Mouse (Mus musculus) right cerebral cortex, postnatal 14 days (tissue): Measurements from ENCODE around the gene Grsf1.

Source experiments
- DNase-seq: peaks from one replicate; pipeline ENCODE4 v3.0.0; 2022

The Grsf1 gene

GRCm38 (mm10) chr5:88675443-88676387, at the start of gene Grsf1:
Grsf1 (minus strand) TSS chr5:88676171.
- DNase-seq: peak; percentile 92

DNA sequence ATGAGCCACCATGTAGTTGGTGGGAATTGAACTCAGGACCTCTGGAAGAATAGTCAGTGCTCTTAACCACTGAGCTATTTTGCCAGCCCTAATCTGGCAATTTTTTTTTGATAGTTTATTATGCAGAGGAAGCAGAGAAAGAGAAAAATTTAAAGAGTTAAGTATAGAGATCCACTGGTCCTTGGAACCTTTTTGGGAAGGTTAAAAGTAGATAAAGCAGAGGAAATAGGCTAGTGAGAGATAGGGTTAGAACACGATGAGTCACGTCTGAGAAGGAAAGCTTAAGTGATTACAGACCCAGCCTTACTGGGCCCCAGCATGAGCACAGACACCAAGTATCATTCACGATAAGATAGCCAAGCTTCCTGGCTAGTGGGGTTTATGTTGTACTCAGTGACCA, 48.1 kb upstream of the Grsf1 start:
- DNase-seq: no peak

DNA sequence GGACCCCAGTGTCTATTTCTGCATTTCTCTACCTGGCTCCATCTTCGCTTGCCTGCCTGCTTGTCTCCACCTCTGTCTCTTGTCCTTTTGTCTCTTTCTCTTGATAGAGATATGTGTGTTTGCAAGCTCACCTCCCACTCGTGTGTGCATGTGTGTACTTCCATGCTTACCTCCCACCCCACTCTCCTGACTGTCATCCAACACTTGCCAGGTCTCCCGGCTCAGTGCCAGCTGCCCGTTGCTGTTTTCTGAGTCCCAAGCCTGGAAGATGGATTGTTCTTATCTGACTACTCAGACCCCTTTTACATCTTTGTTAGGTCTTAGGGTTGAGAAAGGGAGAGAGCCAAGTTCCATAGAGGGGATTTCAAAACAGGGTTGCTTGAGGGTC, 46.2 kb upstream of the Grsf1 start:
- DNase-seq: peak; percentile 35

GRCm38 (mm10) chr5:88721565-88722212, 45.7 kb upstream of the Grsf1 start:
- peak; percentile 31 for DNase-seq

- DNase-seq: no peak
Observed at GRCm38 (mm10) chr5:88721003-88721475, 45.1 kb upstream of the Grsf1 start.

- DNase-seq: peak; percentile 98
Observed at GRCm38 (mm10) chr5:88720116-88721002, 44.4 kb upstream of the Grsf1 start, which contains the start of gene Mob1b. Mob1b (plus strand) TSS chr5:88720855.

DNA sequence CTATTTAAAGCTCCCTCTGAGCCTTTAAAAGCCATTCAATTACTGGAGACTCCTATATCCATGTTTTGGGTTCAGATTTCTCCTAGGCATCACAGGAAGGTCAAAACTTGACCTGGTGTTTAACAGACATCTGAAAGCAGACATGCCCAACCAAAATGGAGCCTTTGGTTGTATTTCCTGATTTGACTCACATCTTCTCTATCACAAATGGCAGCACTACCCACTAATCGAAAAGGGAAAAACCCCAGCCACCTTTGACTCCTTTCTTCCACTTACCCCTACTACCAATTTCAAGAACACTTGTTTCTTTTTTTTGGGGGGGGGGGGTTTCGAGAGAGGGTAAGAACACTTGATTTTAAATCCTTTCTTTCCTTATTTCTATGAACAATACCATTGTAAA, 41.0 kb upstream of the Grsf1 start:
- DNase-seq: no peak

- DNase-seq: no peak
Observed at GRCm38 (mm10) chr5:88712328-88712727, 36.4 kb upstream of the Grsf1 start.

- peak; percentile 35 for DNase-seq
Observed at GRCm38 (mm10) chr5:88711618-88712224, 35.8 kb upstream of the Grsf1 start.

DNA sequence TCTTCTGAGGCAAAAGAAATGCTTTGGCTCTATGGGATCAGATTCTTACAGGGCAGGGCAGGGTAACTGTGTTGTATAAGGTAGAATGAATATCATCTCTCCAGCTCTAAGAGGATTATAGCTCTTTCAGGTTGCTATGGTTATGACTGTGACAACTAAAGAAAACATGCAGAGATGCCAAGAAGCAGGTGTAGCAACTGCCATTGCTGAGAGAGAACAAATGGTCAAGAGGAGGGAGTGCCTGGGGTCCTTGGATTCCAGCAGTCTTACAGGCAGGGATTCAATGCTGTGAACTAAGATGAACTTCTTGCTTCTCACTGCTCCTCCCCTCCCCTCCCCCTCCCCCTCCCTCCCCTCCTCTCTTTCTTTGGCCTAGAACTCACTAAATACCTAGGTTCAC, 35.2 kb upstream of the Grsf1 start:
- DNase-seq: no peak

DNA sequence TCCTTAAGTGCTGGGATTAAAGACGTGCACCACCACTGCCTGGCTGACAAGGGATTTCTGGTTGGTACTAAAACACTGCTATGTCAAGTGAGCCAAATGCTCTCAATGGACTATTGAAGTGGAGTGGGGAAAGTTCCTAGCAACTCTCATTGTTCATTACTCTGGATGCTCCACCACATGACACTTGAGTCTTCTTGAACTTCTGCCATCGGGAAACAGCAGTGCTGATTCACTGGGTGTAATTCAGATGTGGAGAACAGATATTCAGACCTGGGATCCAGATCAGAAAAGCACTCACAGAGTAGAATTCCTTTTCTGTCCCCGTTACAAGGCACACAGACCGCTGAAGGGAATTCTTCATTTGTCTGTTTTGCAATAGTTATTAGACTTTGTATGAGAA, 27.6 kb upstream of the Grsf1 start:
- no peak for DNase-seq

DNA sequence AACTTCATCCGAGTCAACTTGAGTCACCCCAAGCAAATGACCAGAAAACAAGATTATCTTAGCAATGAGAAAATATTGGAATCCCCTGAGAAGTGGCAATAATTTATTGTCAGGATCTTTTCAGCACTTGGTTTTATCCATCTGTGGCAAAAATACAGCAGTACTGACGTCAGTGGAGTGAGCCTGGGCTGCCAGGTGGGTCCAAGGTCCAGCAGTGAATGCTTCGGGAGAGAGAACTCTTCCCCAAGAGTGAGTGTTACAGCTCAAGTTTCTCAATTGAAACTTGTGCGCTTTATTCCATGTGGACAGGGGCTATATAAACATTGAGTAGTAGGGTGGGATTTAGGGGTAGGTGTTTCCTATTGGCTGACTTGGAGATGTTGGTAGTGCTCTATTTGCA, 26.1 kb upstream of the Grsf1 start:
- no peak for DNase-seq

- DNase-seq: no peak
Observed at GRCm38 (mm10) chr5:88699251-88699913, 23.4 kb upstream of the Grsf1 start.

DNA sequence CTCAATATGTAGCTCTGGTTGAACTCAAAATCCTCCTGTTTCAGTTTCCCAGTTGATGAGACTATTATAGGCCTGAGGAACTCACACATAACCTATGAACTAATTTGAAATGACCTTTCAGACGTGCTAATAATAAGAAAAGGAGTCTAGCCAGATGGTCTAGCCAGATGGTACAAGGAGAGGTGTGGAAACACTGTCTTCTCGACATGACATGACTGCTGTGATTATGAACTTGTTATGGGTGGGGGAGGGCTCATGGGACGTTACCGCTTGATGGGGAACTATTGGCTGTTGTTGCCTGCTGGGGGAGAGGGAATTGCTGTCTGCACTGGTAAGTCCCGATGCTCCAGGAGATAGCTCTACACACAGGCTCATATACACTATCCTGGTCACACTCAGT, 21.3 kb upstream of the Grsf1 start:
- DNase-seq: no peak

GRCm38 (mm10) chr5:88693057-88693456, 17.1 kb upstream of the Grsf1 start:
- no peak for DNase-seq

DNA sequence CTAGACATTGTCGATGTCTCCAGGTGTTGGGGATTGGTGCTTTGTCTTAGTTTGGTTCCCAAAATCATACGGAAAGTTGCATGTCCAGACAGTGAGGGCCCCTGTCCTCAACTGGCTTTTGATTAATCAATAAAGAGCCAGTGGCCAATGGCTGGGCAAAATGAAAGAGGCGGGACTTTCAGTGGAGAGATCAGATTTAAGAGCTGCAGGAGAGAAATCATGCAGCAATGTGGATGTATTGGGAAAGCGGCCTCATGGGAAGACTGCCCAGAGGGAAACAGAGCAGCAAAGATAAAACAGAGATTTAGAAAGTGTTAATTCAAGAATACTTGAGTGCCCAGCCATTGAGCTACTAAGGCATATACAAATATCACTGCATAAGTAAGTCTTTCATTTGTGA, 16.6 kb upstream of the Grsf1 start:
- DNase-seq: no peak

- DNase-seq: no peak
Observed at GRCm38 (mm10) chr5:88691506-88692095, 15.6 kb upstream of the Grsf1 start.

DNA sequence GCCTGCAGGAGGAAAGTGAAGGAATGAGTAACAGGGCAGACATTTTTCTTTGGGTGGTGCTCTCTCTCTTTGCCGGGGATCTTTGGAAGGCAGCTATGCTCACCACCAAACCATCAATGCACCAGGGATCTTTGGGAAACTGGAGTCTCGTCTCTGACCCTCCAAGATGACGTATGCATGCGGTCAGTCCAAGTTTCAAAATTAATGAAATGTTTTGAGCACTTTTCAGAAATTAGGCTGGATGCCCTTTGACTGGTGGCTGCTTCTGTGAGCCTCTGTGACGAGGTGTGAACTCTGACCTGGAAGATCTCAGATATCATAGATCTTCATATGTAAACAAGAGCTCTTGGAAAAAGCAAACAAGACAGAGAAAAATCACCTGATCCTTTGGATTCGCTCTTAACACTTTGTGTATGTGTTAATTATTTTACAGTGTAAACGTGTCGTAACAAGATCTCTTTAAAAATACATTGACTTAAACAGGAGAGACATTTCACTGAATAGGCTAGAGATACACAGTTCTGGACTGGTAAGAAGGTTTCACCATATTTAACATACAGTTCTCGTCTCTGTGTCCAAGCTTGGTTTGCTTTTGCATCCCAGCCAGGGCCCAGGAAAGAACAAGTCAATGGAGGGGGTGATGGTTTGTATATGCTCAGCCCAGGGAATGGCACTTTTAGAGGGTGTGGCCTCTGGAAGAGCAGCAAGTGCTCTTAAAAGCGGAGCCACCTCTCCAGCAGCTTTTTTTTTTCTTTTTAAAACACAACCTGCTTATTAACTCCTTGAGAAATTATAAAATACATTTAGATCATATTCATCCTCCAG, 14.9 kb upstream of the Grsf1 start:
- DNase-seq: no peak

DNA sequence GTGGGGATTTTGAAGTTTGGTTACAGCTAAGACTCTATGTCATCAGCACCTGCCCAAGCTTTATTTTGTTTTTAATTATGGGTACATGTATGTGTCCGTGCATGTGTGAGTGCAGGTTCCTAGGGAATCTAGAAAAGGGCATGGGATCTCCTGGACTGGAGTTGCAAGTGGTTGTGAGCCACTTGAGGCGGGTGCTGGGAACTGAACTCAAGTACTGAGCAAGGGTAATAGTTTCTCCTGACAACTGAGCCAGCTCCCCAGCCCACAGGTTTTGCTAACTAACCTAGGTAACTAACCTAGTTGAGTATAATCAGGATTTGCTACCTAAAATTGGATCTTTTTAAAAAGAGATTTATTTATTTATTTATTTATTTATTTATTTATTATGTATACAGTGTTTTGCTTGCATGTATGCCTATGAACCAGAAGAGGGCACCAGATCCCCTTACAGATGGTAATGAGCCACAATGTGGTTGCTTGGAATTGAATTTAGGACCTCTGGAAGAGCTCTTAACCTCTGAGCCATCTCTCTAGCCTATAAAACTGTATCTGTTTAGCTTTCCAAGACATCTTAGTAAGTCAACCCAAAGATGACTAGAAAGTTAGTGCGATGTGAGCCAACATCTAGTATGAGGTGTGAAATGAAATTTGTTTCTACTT, 13.4 kb upstream of the Grsf1 start:
- no peak for DNase-seq

DNA sequence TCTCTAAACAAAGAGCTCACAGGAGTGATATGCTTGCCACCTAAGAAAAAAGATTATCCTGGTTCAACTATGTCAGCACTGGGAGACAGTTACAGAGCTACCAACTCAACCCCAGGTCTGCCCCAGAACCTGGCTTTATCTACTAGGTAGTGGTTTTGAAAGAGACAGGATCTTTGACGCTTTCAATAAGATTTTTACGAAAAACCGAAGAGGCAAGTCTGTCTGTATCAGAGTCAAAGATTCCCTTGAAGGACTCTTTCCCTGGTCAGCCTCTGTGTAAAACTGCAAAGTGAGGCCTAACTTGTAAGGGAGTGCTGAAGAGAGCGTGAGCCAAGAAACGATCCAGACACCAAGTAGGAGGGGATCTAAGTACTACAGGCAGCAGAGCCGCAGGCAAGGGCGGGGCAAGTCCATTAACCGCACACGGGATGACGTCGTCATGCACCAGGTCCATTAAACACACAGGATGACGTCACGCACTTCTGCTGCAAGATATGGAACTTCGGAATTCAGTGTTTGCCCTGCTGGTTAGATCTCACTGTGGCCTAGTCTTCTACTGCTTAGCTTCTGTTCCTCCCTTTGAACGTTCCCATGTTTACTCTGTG, 12.7 kb upstream of the Grsf1 start:
- no peak for DNase-seq
